Mouse (Mus musculus) Patski (cell line): ENCODE results near the gene Runx3. TPM values are rescaled to one million over a fixed set of nuclear protein-coding genes. Genes with fewer than 3 reads are reported as not detected.

ENCODE experiments used
- ATAC-seq: fragments of 100-300 bp; one replicate; pipeline ENCODE4 v1.8.0; 2021
- CTCF ChIA-PET: fragments of 350-600 bp; sonication (Branson Sonifier 250); formaldehyde crosslinking; loops from one replicate; lab custom pipeline; 2022; ENCODE audit warnings: inconsistent platforms; lab: Charles Lee
- POLR2A ChIA-PET: fragments of 350-600 bp; sonication (Branson Sonifier 250); formaldehyde crosslinking; loops from one replicate; lab custom pipeline; 2022; ENCODE audit warnings: antibody characterized with exemption, inconsistent platforms; lab: Charles Lee
- DNase-seq: peaks from one replicate; pipeline ENCODE4 v3.0.0-alpha.2; 2011; ENCODE audit warnings: low read depth, low spot score
- H3K27me3 ChIP-seq: fragments of 371-371 bp; one replicate; pipeline ENCODE4 v1.5.1; 2021
- CTCF ChIP-seq: fragments of 100-300 bp; IDR thresholded peaks from one replicate; pipeline ENCODE4 v1.5.1; 2021
- in situ Hi-C: fragments of 300-500 bp; cut with MboI; formaldehyde crosslinking; loops from 3 replicates; pipeline ENCODE4 v1.11.1; 2018; ENCODE audit warnings: low pct_unique_long_range_greater_than_20kb, mixed read lengths
- polyA plus RNA-seq: library from polyadenylated mRNA; unstranded; gene quantifications from one replicate; pipeline ENCODE4 v1.2.3, GENCODE M21; 2021

Runx3 gene
- polyA plus RNA-seq, 1 experiment from 2014 or later, result 8.9 TPM

- ChIA-PET POLR2A (no interaction called here), CTCF (no interaction called here)
- in situ Hi-C loops, result no loop called here
- H3K27me3 ChIP-seq, result peaks cover 6% of the 10 kb centered on the region
- no peak for ATAC-seq
- no peak for DNase-seq
- TF ChIP-seq CTCF, result no peak
These were observed 9.7 kb downstream of the Runx3 start for GRCm38 (mm10) chr4:135130156-135130555.

GRCm38 (mm10) chr4:135131145-135131544 is 10.7 kb downstream of the Runx3 start:
- no peak for ATAC-seq
- in situ Hi-C loops, result no loop called here
- peaks cover 6% of the 10 kb centered on the region for H3K27me3 ChIP-seq
- CTCF ChIA-PET, result no interaction called here
- POLR2A ChIA-PET, result no interaction called here
- DNase-seq, result no peak
- TF ChIP-seq CTCF, result no peak

GRCm38 (mm10) chr4:135132797-135133196 is 12.3 kb downstream of the Runx3 start:
- in situ Hi-C loops, result no loop called here
- POLR2A ChIA-PET, result interaction anchor here (0.8 kb wide), 1 partner anchor 13 kb away, joined by 3 read pairs; no protein-coding TSS in a partner anchor
- DNase-seq, result no peak

GRCm38 (mm10) chr4:135133711-135134110 is 13.3 kb downstream of the Runx3 start:
- no peak for TF ChIP-seq CTCF
- POLR2A ChIA-PET, result no interaction called here
- ATAC-seq (no peak), DNase-seq (no peak)
- peaks cover 6% of the 10 kb centered on the region for H3K27me3 ChIP-seq
- in situ Hi-C loops, result no loop called here
- CTCF ChIA-PET, result interaction anchor here (1.2 kb wide), 1 partner anchor 28 kb away, joined by 3 read pairs; no protein-coding TSS in a partner anchor

More at GRCm38 (mm10) chr4:135132797-135133196, 12.3 kb downstream of the Runx3 start:
- ATAC-seq, result no peak
- peaks cover 6% of the 10 kb centered on the region for H3K27me3 ChIP-seq
- TF ChIP-seq CTCF, result no peak
- CTCF ChIA-PET, result interaction anchor here (1.2 kb wide), 1 partner anchor 27 kb away, joined by 3 read pairs; no protein-coding TSS in a partner anchor

GRCm38 (mm10) chr4:135135331-135135730 is 14.9 kb downstream of the Runx3 start:
- H3K27me3 ChIP-seq, result peaks cover 6% of the 10 kb centered on the region
- no peak for DNase-seq
- no peak for TF ChIP-seq CTCF
- ATAC-seq, result no peak
- in situ Hi-C loops, result no loop called here
- ChIA-PET POLR2A (no interaction called here), CTCF (interaction anchor here (1.8 kb wide), 1 partner anchor 15 kb away, joined by 5 read pairs; no protein-coding TSS in a partner anchor)

GRCm38 (mm10) chr4:135136202-135136601 is 15.8 kb downstream of the Runx3 start:
- no peak for TF ChIP-seq CTCF
- ChIA-PET POLR2A (no interaction called here), CTCF (interaction anchor here (1.8 kb wide), 1 partner anchor 15 kb away, joined by 5 read pairs; no protein-coding TSS in a partner anchor)
- ATAC-seq (no peak), DNase-seq (no peak)
- peaks cover 8% of the 10 kb centered on the region for H3K27me3 ChIP-seq
- in situ Hi-C loops, result no loop called here

GRCm38 (mm10) chr4:135136612-135137011 is 16.2 kb downstream of the Runx3 start:
- POLR2A ChIA-PET, result no interaction called here
- in situ Hi-C loops, result no loop called here
- CTCF ChIA-PET, result no interaction called here

GRCm38 (mm10) chr4:135140647-135141515 is 20.4 kb downstream of the Runx3 start:
- ATAC-seq (no peak), DNase-seq (no peak)
- in situ Hi-C loops, result no loop called here
- ChIA-PET CTCF (interaction anchor here (2.5 kb wide), 1 partner anchor 9 kb away, joined by 8 read pairs; no protein-coding TSS in a partner anchor), POLR2A (no interaction called here)
- no peak for TF ChIP-seq CTCF
- H3K27me3 ChIP-seq, result peaks cover 8% of the 10 kb centered on the region

More at GRCm38 (mm10) chr4:135136612-135137011, 16.2 kb downstream of the Runx3 start:
- no peak for TF ChIP-seq CTCF
- H3K27me3 ChIP-seq, result peaks cover 8% of the 10 kb centered on the region
- no peak for DNase-seq
- no peak for ATAC-seq

GRCm38 (mm10) chr4:135141720-135142119 is 21.3 kb downstream of the Runx3 start:
- ATAC-seq (no peak), DNase-seq (no peak)
- in situ Hi-C loops, result no loop called here
- H3K27me3 ChIP-seq, result peaks cover 8% of the 10 kb centered on the region
- TF ChIP-seq CTCF, result no peak
- POLR2A ChIA-PET, result no interaction called here
- CTCF ChIA-PET, result interaction anchor here (2.5 kb wide), 1 partner anchor 8 kb away, joined by 8 read pairs; no protein-coding TSS in a partner anchor

GRCm38 (mm10) chr4:135146734-135147133 is 26.3 kb downstream of the Runx3 start:
- ATAC-seq, result no peak

GRCm38 (mm10) chr4:135148660-135149059 is 28.2 kb downstream of the Runx3 start:
- ATAC-seq (no peak), DNase-seq (no peak)
- TF ChIP-seq CTCF, result no peak
- POLR2A ChIA-PET, result interaction anchor here (1.1 kb wide), 1 partner anchor 57 kb away, joined by 3 read pairs; no protein-coding TSS in a partner anchor
- in situ Hi-C loops, result loop anchor here (5.0 kb wide), 1 partner anchor 81 kb away; no protein-coding TSS in a partner anchor
- CTCF ChIA-PET, result interaction anchor here (1.5 kb wide), 1 partner anchor 203 kb away, joined by 3 read pairs; no protein-coding TSS in a partner anchor
- no peaks in the 10 kb centered on the region for H3K27me3 ChIP-seq

More at GRCm38 (mm10) chr4:135146734-135147133, 26.3 kb downstream of the Runx3 start:
- no peak for TF ChIP-seq CTCF
- H3K27me3 ChIP-seq, result no peaks in the 10 kb centered on the region
- no peak for DNase-seq
- in situ Hi-C loops, result loop anchor here (5.0 kb wide), 1 partner anchor 79 kb away; no protein-coding TSS in a partner anchor
- CTCF ChIA-PET, result no interaction called here
- POLR2A ChIA-PET, result no interaction called here
